Mouse (Mus musculus) hindbrain, embryonic 11.5 days (tissue): ENCODE measurements around the gene Gpatch4. TPM values are rescaled to one million over a fixed set of nuclear protein-coding genes. Genes with fewer than 3 reads are reported as not detected.
A peak's percentile ranks its signal among the peaks of the same experiment; 100 is the strongest.

Experiments used
- ATAC-seq: fragments of 200-750 bp; cut with Nextera tagmentation; 2 replicates; pipeline ENCODE4 v1.8.0; 2017; ENCODE audit warnings: mild to moderate bottlenecking, moderate TSS enrichment, moderate library complexity; ENCODE audit not compliant: low FRiP score
- DNase-seq: peaks from one replicate; pipeline ENCODE4 v3.0.0-alpha.2; 2015; ENCODE audit warnings: low spot score
- H3K27ac ChIP-seq: fragments of 300-500 bp; sonication (generic); 2 replicates; pipeline ENCODE4 v1.5.1; 2014; ENCODE audit warnings: mild to moderate bottlenecking, low read depth, low read length
- H3K27me3 ChIP-seq: fragments of 300-500 bp; sonication (generic); 2 replicates; pipeline ENCODE4 v1.6.1; 2014; ENCODE audit warnings: mild to moderate bottlenecking, low read length, moderate library complexity, mixed read lengths; ENCODE audit not compliant: control insufficient read depth, insufficient read depth
- H3K36me3 ChIP-seq: fragments of 300-500 bp; sonication (generic); 2 replicates; pipeline ENCODE4 v1.6.1; 2014; ENCODE audit warnings: mild to moderate bottlenecking, low read length, moderate library complexity, mixed read lengths; ENCODE audit not compliant: control insufficient read depth, insufficient read depth
- H3K4me1 ChIP-seq: fragments of 300-500 bp; sonication (generic); replicated peaks from 2 replicates; pipeline ENCODE4 v1.6.1; 2014; ENCODE audit warnings: low read length, mixed read lengths; ENCODE audit not compliant: control insufficient read depth, insufficient read depth
- H3K4me2 ChIP-seq: fragments of 300-500 bp; sonication (generic); replicated peaks from 2 replicates; pipeline ENCODE4 v1.6.1; 2014; ENCODE audit warnings: mild to moderate bottlenecking, low read depth, low read length
- H3K4me3 ChIP-seq: fragments of 300-500 bp; sonication (generic); 2 replicates; pipeline ENCODE4 v1.5.1; 2014; ENCODE audit warnings: low read depth, low read length
- H3K9ac ChIP-seq: fragments of 300-500 bp; sonication (generic); 2 replicates; pipeline ENCODE4 v1.6.1; 2014; ENCODE audit warnings: low read depth, low read length
- H3K9me3 ChIP-seq: fragments of 300-500 bp; sonication (generic); 2 replicates; pipeline ENCODE4 v1.6.1; 2016; ENCODE audit warnings: low read length; ENCODE audit not compliant: control insufficient read depth
- WGBS: fragments of 180-500 bp; shearing (Covaris S2); extraction: QIAGEN DNeasy Blood & Tissue Kit; methylation state at CpG from one replicate; pipeline ENCODE4 v1.1.7; 2014; 5-methylcytosine and 5-hydroxymethylcytosine counted together
- polyA plus RNA-seq: library from polyadenylated mRNA; unstranded; fragments of >200 nt; fragmentation: Nextera tagmentation; extraction: Ambion mirVana; gene quantifications from 2 replicates; pipeline ENCODE4 v1.2.1, GENCODE M21; 2014

The Gpatch4 gene
- polyA plus RNA-seq, 1 experiment from 2014 or later, result 37.4 TPM

DNA sequence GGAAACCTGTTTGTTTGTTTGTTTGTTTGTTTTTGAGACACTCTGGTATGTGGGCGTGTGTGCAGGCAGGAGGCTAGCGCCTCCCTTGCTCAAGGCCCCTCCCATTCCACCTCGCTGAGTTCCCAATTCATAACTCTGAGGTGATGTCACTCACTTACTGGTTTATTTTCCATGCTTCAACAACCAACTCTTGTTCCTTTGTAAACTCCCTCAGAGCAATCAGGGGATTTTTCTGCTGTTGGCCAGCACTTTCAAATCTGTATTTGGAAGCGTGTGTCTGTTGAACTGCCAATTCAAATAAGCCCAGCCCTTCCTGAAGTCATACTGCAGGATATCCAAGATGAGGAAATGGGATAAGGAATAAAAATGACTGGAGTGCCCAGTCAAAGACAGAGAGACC lies 39.8 kb downstream of the Gpatch4 start:
- H3K9ac ChIP-seq, result peak overlapping the region; percentile 56; the same call in 1 of the 2 replicates
- H3K27ac ChIP-seq, result no peak overlapping the region
- peaks cover 4% of the 10 kb centered on the region; the same call in 1 of the 2 replicates for H3K4me1 ChIP-seq
- 28% methylated on average over 4 of the region's 4 CpGs for WGBS
- no peaks in the 10 kb centered on the region for H3K9me3 ChIP-seq
- no peaks in the 10 kb centered on the region for H3K36me3 ChIP-seq
- ATAC-seq, result no peak
- no peaks in the 10 kb centered on the region for H3K27me3 ChIP-seq
- H3K4me2 ChIP-seq, result peak overlapping the region; percentile 80
- peak overlapping the region; percentile 58 for H3K4me3 ChIP-seq
- DNase-seq, result no peak

DNA sequence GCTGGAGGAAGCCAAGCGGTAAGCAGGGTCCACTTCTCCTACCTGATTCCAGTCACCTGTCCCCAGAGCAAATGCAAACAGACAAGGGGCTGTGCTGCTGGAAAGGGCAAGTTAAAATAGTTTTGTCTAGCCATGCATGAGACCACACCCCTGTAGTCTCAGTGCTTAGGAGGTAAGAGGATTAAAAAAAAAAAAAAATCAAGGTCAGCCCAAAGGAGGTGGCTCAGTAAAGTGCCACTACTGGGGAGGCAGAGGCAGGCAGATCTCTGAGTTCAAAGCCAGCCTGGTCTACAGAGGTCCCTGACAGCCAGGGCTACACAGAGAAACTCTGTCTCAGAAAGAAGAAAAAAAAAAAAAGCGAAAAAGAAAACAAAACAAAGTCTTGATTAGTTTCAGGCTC lies 41.1 kb downstream of the Gpatch4 start:
- H3K27me3 ChIP-seq, result no peaks in the 10 kb centered on the region

DNA sequence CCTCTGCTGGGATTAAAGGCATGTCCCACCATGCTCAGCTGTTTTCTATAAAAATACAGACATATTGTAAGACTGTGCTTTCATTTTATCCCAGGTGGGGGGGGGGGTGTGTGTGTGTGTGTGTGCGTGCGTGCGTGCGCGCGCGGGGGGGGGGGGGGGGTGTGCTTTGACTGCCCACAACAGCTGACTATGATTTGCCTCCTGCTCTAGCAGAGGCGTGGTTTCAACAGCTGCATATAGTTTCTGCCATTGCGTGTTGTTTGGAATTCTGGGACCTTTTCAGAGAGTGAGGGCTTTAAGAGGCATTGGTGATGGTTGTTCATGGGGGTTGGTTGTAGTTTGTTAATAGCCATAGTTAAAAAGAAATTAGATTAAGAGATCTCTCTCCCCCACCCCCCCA lies 42.6 kb downstream of the Gpatch4 start:
- no peak overlapping the region for H3K4me2 ChIP-seq
- no peak for DNase-seq
- no peak overlapping the region for H3K4me3 ChIP-seq
- no peaks in the 10 kb centered on the region for H3K27me3 ChIP-seq
- no peaks in the 10 kb centered on the region for H3K9me3 ChIP-seq
- H3K36me3 ChIP-seq, result no peaks in the 10 kb centered on the region
- 90% methylated on average over 8 of the region's 9 CpGs for WGBS
- peaks cover 4% of the 10 kb centered on the region; the same call in 1 of the 2 replicates for H3K4me1 ChIP-seq
- no peak for ATAC-seq
- no peak overlapping the region for H3K9ac ChIP-seq
- no peak overlapping the region for H3K27ac ChIP-seq

More for the DNA sequence above, 41.1 kb downstream of the Gpatch4 start:
- Histone ChIP-seq H3K9ac (no peak overlapping the region), H3K36me3 (no peaks in the 10 kb centered on the region), H3K4me3 (no peak overlapping the region), H3K27ac (no peak overlapping the region), H3K4me1 (peaks cover 4% of the 10 kb centered on the region; the same call in 1 of the 2 replicates), H3K9me3 (no peaks in the 10 kb centered on the region), H3K4me2 (no peak overlapping the region)
- WGBS, result 97% methylated on average over 2 of the region's 2 CpGs
- ATAC-seq (no peak), DNase-seq (no peak)

DNA sequence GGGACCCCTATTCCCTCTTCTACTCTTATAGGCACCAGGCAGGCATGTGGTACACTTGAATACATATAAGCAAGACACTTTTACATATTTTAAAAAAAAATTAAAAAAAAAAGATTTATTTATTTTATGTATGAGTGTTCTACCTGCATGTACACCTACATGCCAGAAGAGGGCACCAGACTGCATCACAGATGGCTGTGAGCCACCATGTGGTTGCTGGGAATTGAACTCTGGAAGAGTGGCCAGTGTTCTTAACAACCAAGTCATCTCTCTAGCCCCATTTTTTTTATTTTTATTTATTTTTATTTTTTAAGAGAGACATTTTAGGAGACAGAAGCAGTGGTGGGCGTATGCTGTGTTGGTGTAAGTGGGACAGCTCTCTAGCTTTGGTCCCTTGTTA lies 44.8 kb downstream of the Gpatch4 start:
- Histone ChIP-seq H3K27me3 (no peaks in the 10 kb centered on the region), H3K27ac (no peak overlapping the region), H3K9me3 (no peaks in the 10 kb centered on the region), H3K4me2 (no peak overlapping the region), H3K4me1 (peaks cover 2% of the 10 kb centered on the region; the same call in 1 of the 2 replicates), H3K4me3 (no peak overlapping the region), H3K36me3 (peaks cover 3% of the 10 kb centered on the region; the same call in 1 of the 2 replicates), H3K9ac (no peak overlapping the region)
- WGBS, result 74% methylated on average over 1 of the region's 1 CpGs
- DNase-seq (peak; percentile 45), ATAC-seq (no peak)

DNA sequence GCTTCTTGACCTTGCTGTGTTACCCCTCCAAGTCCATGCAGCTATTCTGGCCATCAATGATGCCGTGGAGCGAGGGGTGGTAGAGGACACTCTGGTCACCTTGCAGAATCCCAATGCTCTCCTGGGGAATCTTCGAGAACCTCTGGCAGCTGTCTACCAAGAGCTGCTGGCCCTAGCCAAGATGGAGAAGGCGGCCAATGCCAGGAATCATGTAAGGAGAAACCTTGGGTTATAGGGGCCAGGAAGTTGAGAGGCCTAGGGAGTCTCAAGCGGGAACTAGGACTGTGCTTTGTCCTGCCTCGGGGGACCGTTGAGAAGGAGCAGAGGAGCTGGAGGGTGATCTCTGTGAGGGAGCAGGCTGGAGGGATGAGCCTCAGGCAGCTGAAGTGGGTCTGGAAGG lies 47.2 kb downstream of the Gpatch4 start:
- H3K27ac ChIP-seq, result no peak overlapping the region
- WGBS, result 95% methylated on average over 7 of the region's 7 CpGs
- H3K4me2 ChIP-seq, result no peak overlapping the region
- DNase-seq, result no peak
- H3K9me3 ChIP-seq, result no peaks in the 10 kb centered on the region
- H3K4me1 ChIP-seq, result no peaks in the 10 kb centered on the region
- ATAC-seq, result no peak
- H3K4me3 ChIP-seq, result no peak overlapping the region
- peaks cover 3% of the 10 kb centered on the region; the same call in 1 of the 2 replicates for H3K36me3 ChIP-seq
- no peaks in the 10 kb centered on the region for H3K27me3 ChIP-seq
- H3K9ac ChIP-seq, result no peak overlapping the region

DNA sequence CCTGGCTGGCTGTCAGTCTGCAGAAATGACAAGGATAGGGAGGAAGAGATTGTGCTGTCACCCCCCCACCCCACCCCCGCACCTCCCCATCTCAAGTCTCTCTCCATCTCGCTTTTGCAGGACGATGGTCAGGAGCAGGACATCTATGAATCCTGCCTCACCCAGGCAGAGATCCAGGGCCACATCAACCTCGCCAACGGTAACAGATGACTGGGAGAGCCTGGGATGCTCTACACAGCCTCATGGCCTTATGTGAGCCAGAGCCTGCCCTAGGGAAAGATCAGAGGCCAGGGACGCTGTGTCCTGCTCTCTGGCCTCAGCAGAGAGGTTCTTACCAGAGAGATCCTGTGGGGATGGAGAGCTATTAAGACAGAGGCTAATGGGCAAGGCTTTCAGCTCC lies 47.7 kb downstream of the Gpatch4 start:
- no peak for DNase-seq
- H3K4me1 ChIP-seq, result no peaks in the 10 kb centered on the region
- no peak overlapping the region for H3K4me2 ChIP-seq
- H3K9ac ChIP-seq, result no peak overlapping the region
- ATAC-seq, result no peak
- no peak overlapping the region for H3K27ac ChIP-seq
- H3K4me3 ChIP-seq, result no peak overlapping the region
- H3K9me3 ChIP-seq, result no peaks in the 10 kb centered on the region
- no peaks in the 10 kb centered on the region for H3K27me3 ChIP-seq
- peaks cover 3% of the 10 kb centered on the region; the same call in 1 of the 2 replicates for H3K36me3 ChIP-seq
- WGBS, result 94% methylated on average over 6 of the region's 6 CpGs

DNA sequence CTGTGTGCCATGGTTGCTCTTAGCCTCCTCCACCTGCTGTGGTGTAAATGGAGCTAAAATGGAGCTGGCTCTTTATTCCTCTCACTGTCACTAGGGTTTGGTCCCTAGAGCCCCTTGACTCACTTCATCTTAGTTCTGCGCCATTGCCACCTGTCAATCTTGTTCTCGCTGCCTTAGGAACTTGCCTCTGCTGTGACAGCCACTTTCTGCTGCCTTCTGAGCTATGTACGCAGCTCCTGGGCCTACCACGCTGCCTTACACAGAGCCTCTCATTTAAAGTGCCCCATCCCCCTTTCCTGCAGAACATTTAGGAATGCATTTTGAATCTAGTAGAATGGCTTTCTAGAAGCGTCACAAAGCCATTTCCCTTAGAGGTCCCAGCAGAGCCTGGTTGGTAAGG lies 51.2 kb downstream of the Gpatch4 start:
- Histone ChIP-seq H3K27ac (no peak overlapping the region), H3K4me1 (no peaks in the 10 kb centered on the region), H3K4me2 (no peak overlapping the region), H3K9me3 (no peaks in the 10 kb centered on the region), H3K9ac (no peak overlapping the region), H3K4me3 (no peak overlapping the region), H3K27me3 (no peaks in the 10 kb centered on the region), H3K36me3 (peaks cover 3% of the 10 kb centered on the region; the same call in 1 of the 2 replicates)
- WGBS, result 91% methylated on average over 5 of the region's 5 CpGs
- DNase-seq, result no peak
- no peak for ATAC-seq

DNA sequence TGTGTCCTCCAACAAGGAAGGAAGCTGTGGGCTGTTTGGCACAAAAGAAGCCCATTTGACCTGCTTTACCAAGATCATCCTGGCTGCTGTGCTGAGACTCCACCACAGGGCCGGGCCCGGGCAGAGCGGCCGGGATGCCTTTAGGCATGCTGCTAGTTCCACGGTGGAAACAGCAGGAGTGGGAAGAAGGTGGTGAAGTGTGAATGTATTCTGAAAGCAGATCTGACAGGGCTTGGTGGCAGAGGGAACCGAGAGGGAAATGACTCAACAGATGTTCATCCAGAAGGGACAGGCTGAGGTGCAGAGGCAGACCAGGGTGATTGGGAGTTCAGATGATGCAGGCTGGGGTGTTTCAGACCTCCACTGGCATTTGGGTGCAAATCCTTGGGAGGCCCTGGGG lies 54.8 kb downstream of the Gpatch4 start:
- ATAC-seq (no peak), DNase-seq (no peak)
- H3K4me1 ChIP-seq, result no peaks in the 10 kb centered on the region
- no peak overlapping the region for H3K4me2 ChIP-seq
- no peak overlapping the region for H3K27ac ChIP-seq
- no peaks in the 10 kb centered on the region; the same call in 1 of the 2 replicates for H3K27me3 ChIP-seq
- WGBS, result 83% methylated on average over 6 of the region's 6 CpGs
- no peak overlapping the region for H3K4me3 ChIP-seq
- no peaks in the 10 kb centered on the region for H3K9me3 ChIP-seq
- peaks cover 4% of the 10 kb centered on the region; the same call in 1 of the 2 replicates for H3K36me3 ChIP-seq
- no peak overlapping the region for H3K9ac ChIP-seq

DNA sequence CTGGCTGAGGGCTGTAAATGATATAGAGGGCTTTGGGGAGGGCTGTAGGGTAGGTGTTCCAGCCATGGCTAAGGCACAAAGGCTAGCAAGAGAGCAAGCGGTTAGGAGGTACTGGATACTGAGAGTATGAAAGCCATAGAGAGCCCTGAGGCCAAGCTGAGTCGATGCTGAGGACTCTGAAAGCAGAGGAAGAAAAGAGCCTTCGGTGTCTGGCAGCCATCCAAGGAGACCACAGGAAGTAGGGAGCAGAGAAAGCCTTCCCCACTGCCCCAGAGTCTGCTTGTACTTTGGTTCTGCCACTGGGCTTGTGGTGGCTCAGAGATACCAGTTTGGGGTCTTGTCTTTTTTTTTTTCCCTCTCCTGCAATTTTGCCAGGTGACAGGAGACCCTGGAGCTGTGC lies 57.3 kb downstream of the Gpatch4 start:
- Histone ChIP-seq H3K27ac (no peak overlapping the region), H3K27me3 (no peaks in the 10 kb centered on the region; the same call in 1 of the 2 replicates), H3K4me1 (no peaks in the 10 kb centered on the region), H3K9ac (no peak overlapping the region), H3K4me2 (no peak overlapping the region), H3K9me3 (no peaks in the 10 kb centered on the region), H3K4me3 (no peak overlapping the region), H3K36me3 (peaks cover 4% of the 10 kb centered on the region; the same call in 1 of the 2 replicates)
- ATAC-seq (no peak), DNase-seq (no peak)
- 94% methylated on average over 3 of the region's 3 CpGs for WGBS
